Mouse (Mus musculus): ENCODE measurements around the gene Capn7.

The Capn7 gene

DNA sequence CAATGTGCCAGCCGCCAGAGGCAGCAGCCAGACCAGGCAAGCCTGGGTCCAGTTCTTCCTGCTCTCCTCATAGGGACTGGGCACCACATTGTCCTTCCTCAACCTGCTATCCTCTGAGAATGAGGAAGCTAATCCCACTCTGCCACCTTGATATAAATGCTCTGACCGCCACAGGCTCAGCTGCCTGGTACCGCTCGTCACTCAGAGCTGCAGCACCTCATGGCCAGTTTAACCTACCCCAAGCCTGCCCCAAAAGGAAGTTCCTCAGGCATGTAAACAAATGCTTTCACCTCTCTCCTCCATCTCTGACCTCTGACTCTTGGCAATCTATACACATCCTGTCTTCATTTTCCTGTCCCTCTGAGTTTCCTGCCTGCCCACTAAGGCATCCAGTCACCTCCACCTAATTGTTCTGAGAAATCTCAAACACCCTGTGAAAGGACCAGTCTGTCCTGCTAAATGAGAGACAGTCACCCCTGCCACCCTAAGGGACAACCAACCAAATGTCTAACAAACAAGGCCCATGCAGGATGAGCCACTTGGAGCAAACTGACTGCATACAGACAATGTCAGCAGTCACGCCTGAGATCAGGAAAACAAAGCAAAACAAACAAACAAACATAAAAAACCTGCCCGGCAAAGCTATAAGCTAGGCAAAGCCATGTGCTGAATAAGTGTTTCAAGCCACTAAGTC lies 71.6 kb downstream of the Capn7 start:
- peak; percentile 47 for DNase-seq (ENCODE audit: low read depth, low spot score)
- H3K36me3 ChIP-seq (ENCODE audit: control insufficient read depth, insufficient read depth, low read length, poor library complexity, severe bottlenecking) = peaks cover 30% of the 10 kb centered on the region
- H3K27me3 ChIP-seq (ENCODE audit: control insufficient read depth, insufficient read depth, low read length, poor library complexity, severe bottlenecking) = no peaks in the 10 kb centered on the region

DNA sequence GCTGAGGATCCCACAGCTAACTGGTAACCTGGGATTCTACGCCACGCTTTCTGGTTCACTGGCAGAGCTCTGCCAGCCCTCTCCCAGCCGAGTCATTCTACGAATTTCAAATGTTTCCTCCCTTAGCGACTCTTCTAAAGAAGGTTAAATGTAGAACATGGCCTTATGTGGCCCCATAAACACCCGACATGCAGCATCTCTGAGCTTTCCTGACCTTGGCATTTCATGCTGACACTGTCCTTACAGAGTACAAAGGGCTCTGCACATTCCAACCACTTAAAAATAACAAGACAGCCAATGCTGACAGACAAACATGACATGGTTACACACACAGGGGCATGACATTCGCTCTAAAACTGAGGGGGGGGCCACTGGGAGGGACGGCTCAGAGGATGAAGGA lies 72.2 kb downstream of the Capn7 start:
- no peak for DNase-seq (ENCODE audit: low read depth, low spot score)
- peaks cover 30% of the 10 kb centered on the region for H3K36me3 ChIP-seq (ENCODE audit: control insufficient read depth, insufficient read depth, low read length, poor library complexity, severe bottlenecking)

DNA sequence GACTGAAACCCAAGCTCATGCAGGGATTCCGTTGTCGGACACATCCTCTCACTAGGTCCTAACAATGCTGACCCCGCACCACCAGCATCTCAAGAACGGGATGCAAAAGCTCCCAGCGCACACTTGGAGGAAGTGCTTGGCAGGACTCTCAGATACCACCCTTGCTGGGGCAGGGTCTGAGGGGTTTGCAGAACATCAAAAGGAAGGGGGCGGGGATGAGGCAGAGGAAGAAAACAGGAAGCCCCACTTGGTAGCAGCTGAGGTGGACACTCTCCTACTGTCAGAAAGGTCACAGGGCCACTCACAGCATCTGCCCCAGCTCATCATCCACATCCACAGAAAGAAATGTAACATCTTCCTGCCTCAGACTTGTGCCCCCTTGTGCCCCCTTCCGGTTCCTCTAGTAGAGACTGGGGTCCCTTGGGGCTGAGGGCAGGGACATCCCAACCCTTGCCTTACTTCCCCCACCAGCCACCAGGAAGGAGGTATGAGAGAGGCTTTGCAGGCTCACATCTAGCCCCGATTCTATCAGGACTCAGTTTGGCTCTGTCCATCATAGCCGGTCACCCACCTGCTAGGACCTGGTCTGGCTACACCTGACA lies 73.8 kb downstream of the Capn7 start:
- peak; percentile 74 for DNase-seq (ENCODE audit: low read depth, low spot score)
- Histone ChIP-seq H3K27me3 (ENCODE audit: control insufficient read depth, insufficient read depth, low read length, poor library complexity, severe bottlenecking) (no peaks in the 10 kb centered on the region), H3K36me3 (ENCODE audit: control insufficient read depth, insufficient read depth, low read length, poor library complexity, severe bottlenecking) (peaks cover 29% of the 10 kb centered on the region)

More for the DNA sequence above, 72.2 kb downstream of the Capn7 start:
- no peaks in the 10 kb centered on the region for H3K27me3 ChIP-seq (ENCODE audit: control insufficient read depth, insufficient read depth, low read length, poor library complexity, severe bottlenecking)

DNA sequence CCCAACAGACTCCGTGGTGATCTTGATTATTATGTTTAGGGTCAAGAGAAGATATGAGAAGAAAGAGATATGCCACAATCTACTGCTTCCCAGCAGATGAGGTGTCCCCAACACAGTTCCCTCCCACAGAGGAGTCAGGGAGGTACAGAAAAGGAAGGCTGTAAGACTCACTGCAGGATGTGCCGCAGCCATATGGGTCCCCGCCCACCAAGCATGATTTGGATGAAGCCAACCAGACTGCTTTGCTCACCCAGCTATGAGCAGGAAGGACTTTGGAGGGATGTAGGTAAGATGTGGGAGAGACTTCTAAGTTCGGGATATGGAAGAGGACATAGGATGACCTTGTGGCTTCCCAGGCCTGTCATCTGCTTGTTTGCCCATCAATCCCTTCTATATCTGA lies 74.3 kb downstream of the Capn7 start:
- Histone ChIP-seq H3K27me3 (ENCODE audit: control insufficient read depth, insufficient read depth, low read length, poor library complexity, severe bottlenecking) (no peaks in the 10 kb centered on the region), H3K36me3 (ENCODE audit: control insufficient read depth, insufficient read depth, low read length, poor library complexity, severe bottlenecking) (peaks cover 29% of the 10 kb centered on the region)
- no peak for DNase-seq (ENCODE audit: low read depth, low spot score)

DNA sequence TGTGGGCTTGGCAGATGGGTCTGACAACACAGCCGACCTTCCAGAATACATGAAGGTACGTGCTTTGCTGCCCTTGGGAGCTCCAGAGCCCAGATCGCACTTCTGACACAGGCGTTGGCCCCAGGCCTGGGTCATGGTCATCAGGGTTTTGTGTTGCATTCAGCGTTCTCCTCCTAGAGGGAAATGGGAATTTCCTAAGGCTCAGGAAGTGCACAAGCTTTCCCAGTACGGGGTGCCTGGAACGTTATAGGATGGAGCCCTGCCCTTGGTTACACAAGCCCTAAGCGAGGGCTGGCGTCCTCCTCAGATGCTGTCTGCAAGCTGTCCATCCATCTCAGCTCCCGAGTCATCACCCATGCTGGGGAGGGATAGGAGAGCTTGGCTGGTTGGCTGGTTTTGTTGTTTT lies 76.2 kb downstream of the Capn7 start:
- no peak for DNase-seq (ENCODE audit: low read depth, low spot score)
- Histone ChIP-seq H3K36me3 (ENCODE audit: control insufficient read depth, insufficient read depth, low read length, poor library complexity, severe bottlenecking) (peaks cover 23% of the 10 kb centered on the region), H3K27me3 (ENCODE audit: control insufficient read depth, insufficient read depth, low read length, poor library complexity, severe bottlenecking) (no peaks in the 10 kb centered on the region)

DNA sequence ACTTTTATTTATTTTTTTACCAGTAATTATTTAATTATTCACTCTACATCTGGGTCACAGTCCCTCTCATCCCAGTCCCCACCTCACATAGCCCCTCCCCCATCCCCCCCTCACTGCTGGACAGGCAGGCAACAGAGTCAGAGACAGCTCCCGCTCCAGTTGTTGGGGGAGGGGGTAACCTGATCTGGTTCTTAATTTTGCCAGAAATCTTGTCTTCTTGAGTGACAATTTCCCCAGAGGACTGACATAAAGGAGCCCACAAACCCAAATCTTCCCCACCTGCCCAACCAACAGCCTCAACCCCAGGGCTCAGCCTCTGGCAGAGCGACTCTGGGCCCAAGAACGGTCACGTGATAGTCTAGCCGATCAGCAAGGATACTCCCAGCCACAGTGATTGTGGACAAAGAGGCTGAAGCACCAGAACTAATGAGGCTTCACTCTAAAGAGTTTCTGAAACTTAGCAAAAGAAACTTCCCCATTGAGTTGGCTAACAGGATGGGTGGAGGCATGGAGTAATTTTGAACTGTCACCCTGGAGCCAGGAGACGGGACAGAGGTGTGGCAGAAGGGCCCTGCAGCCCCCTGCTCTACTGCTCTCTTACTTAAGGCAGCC lies 77.1 kb downstream of the Capn7 start:
- DNase-seq (ENCODE audit: low read depth, low spot score) = peak; percentile 56
- Histone ChIP-seq H3K36me3 (ENCODE audit: control insufficient read depth, insufficient read depth, low read length, poor library complexity, severe bottlenecking) (peaks cover 23% of the 10 kb centered on the region), H3K27me3 (ENCODE audit: control insufficient read depth, insufficient read depth, low read length, poor library complexity, severe bottlenecking) (no peaks in the 10 kb centered on the region)

DNA sequence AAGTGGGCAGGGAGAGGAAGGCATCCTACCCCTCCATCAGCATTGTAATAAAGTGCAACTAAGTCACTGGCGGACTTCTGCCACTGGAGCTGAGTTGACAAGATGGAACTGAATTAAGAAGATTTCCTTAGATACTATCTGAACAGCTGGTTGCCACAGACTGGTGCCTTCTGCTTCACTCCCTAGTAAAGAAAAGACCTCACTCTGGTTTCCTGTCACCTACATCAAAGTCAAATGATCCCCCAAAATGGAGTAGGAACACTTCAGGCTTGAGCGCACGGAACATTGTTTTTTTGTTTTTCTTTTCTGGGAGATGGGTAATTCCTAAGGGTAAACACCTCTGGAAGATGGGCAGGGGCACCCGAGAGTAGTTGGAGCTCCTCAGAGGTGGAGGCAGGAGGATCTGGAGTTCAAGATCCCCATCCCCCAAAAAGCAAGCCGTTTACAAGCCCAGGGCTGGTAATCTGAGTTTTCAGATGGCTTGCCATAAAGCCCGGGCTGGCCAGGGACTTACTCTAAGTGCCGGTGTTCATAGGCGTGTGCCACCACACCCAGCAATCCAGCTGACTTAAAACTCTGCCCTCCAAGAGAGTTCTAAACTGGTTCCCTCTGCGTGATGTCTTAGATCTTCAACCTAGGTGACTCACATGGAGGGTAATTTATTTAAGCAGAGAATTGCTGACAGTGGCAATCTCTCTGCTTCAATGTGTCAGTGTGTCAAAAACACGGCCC lies 78.0 kb downstream of the Capn7 start:
- Histone ChIP-seq H3K27me3 (ENCODE audit: control insufficient read depth, insufficient read depth, low read length, poor library complexity, severe bottlenecking) (no peaks in the 10 kb centered on the region), H3K36me3 (ENCODE audit: control insufficient read depth, insufficient read depth, low read length, poor library complexity, severe bottlenecking) (peaks cover 20% of the 10 kb centered on the region)
- DNase-seq (ENCODE audit: low read depth, low spot score) = no peak

DNA sequence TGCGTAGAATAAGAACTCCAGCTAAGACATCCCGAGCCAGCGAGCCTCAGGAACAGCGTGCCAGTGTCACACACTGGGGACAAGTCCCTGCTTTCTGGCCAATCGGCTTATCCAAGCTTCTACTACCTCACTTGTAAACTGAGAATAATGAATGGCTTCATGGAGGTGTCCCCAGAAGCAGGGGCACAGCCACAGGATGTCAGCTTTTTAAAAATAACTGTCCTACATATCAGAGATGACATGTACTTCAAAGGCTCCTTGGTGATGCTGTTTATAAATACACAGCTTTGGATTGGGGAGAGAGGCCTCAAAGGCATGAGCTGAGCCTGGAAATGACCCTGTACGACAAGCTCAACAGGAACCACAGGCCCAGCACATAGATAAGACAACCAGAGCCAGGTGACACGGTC lies 78.5 kb downstream of the Capn7 start:
- no peaks in the 10 kb centered on the region for H3K27me3 ChIP-seq (ENCODE audit: control insufficient read depth, insufficient read depth, low read length, poor library complexity, severe bottlenecking)
- H3K36me3 ChIP-seq (ENCODE audit: control insufficient read depth, insufficient read depth, low read length, poor library complexity, severe bottlenecking) = peaks cover 20% of the 10 kb centered on the region
- no peak for DNase-seq (ENCODE audit: low read depth, low spot score)

DNA sequence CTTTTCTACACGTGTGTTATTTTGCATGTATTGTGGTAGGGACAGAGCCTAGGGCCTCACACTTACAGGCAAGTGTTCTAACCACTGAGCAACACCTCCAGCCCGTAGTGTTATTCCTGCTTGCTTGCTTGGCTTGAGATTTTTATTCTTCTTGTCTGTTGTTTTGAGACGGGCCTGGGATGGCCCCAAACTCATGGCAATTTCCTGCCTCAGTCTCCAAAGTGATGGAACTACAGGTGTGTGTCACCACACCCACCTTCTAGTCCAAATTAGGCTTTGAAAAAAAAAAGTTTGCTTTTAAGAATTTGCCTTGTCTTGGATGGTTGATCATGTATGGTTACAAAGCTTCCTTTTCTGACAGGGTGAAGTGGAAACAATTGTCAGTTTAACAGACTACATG lies 80.0 kb downstream of the Capn7 start:
- peaks cover 12% of the 10 kb centered on the region for H3K36me3 ChIP-seq (ENCODE audit: control insufficient read depth, insufficient read depth, low read length, poor library complexity, severe bottlenecking)
- DNase-seq (ENCODE audit: low read depth, low spot score) = peak; percentile 86
- no peaks in the 10 kb centered on the region for H3K27me3 ChIP-seq (ENCODE audit: control insufficient read depth, insufficient read depth, low read length, poor library complexity, severe bottlenecking)

DNA sequence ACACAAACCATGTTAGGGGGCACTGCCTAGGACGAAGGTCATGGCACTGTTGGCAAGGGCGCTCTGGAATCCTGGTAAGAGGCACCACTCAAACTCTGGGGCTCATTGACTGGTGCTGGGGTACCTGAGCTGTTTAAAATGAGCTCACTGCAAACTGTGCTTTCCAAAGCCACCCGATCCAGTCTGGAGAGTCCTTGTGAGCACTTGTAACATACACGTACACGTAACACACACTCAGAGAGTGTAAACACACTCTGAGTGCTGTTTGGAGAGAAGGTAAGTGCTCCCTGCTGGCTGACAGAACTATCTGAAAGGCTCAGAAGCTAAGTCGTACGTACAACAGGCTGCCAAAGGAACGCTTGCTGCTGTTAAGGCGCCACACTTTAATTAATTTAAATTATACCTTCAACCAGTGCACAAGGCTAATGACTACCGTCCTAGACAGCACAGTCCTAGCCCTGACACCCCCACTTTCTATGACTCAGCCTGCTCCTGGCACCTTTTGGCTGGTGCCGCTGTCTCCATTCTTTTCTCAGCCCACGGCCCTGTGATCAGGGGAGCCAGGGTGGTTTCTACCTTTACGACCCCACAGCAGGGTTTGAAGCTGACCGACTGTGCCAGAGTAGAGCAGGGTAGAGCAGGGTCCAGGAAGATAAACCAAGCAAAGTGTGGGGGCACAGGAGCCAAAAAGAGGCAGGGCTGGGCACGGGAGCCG lies 80.6 kb downstream of the Capn7 start:
- no peak for DNase-seq (ENCODE audit: low read depth, low spot score)
- H3K27me3 ChIP-seq (ENCODE audit: control insufficient read depth, insufficient read depth, low read length, poor library complexity, severe bottlenecking) = no peaks in the 10 kb centered on the region
- H3K36me3 ChIP-seq (ENCODE audit: control insufficient read depth, insufficient read depth, low read length, poor library complexity, severe bottlenecking) = peaks cover 7% of the 10 kb centered on the region

DNA sequence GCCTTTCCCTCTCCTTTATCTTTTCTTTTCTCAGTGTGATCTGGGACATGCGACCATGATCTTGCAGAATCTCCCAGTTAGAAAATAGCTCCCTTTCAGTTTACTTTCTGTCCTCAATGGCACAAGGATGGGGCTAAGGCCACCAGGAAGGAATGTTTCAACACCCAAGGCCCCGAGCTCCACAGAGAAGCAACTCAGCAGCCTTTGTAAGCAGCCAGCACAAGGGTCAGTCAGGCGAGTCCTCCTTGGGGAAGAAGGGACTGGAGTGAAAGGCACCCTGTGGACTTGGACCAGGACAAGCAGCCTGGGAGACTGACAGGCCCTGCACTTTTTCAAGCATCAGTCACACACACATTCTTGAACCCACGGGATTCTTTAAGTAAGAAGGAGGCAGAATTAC lies 82.8 kb downstream of the Capn7 start:
- no peak for DNase-seq (ENCODE audit: low read depth, low spot score)
- no peaks in the 10 kb centered on the region for H3K27me3 ChIP-seq (ENCODE audit: control insufficient read depth, insufficient read depth, low read length, poor library complexity, severe bottlenecking)
- peaks cover 16% of the 10 kb centered on the region for H3K36me3 ChIP-seq (ENCODE audit: control insufficient read depth, insufficient read depth, low read length, poor library complexity, severe bottlenecking)

DNA sequence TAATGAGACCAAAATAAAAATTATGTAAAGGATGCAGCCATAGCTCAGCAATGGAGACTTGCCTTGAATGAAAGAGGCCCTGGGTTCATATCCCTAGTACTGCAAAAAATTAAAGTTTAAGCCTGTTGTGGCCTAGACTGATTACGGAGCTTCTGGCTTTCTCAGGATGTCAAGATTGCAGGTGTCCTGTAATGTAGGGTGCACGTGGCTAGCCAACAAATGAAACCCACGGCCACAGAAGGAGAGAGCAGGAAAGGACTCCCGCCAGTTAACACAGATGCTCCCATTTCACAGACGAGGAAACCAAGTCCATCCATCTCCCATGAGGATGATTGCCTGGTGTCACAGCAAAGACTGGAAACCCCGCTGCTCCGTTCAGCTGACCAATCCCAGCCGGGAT lies 83.7 kb downstream of the Capn7 start:
- no peaks in the 10 kb centered on the region for H3K27me3 ChIP-seq (ENCODE audit: control insufficient read depth, insufficient read depth, low read length, poor library complexity, severe bottlenecking)
- no peak for DNase-seq (ENCODE audit: low read depth, low spot score)
- peaks cover 16% of the 10 kb centered on the region for H3K36me3 ChIP-seq (ENCODE audit: control insufficient read depth, insufficient read depth, low read length, poor library complexity, severe bottlenecking)

DNA sequence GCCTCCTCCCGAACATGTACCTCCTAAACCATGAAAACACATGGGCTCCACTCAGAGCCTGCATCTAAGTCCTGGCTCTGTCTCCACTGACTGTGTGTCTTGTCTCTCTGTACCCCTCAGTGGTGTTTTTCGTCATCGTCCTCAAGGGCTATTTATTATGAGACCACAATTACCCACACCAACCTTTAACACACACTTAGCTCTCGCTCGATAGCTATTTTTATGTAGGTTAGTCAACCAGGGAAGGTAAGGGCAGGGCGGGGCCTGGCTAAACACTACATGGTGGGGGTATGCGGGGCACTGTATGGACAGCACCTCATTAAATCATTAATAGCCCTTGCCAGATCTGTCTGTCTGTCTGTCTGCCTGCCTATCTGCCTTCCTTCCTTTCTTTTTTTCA lies 84.1 kb downstream of the Capn7 start:
- DNase-seq (ENCODE audit: low read depth, low spot score) = peak; percentile 47
- no peaks in the 10 kb centered on the region for H3K27me3 ChIP-seq (ENCODE audit: control insufficient read depth, insufficient read depth, low read length, poor library complexity, severe bottlenecking)
- H3K36me3 ChIP-seq (ENCODE audit: control insufficient read depth, insufficient read depth, low read length, poor library complexity, severe bottlenecking) = peaks cover 16% of the 10 kb centered on the region

DNA sequence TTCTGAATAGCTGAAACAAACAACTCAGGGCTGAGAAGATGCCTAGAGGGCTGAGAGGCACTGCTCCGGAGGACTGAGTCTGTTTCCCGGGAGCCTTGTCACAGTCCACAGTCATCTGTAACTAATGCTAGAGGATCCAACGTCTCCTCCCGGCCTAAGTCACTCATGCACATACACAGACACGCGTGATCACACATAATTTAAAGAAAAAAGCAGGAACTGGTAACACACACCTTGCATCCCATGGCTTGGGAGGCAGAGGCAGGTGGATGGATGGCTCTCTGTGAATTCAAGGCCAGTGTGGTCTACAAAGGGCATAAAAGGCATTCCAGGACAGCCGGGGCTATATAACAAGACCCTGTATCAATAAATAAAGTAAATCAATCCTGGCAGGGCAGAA lies 84.5 kb downstream of the Capn7 start:
- Histone ChIP-seq H3K27me3 (ENCODE audit: control insufficient read depth, insufficient read depth, low read length, poor library complexity, severe bottlenecking) (no peaks in the 10 kb centered on the region), H3K36me3 (ENCODE audit: control insufficient read depth, insufficient read depth, low read length, poor library complexity, severe bottlenecking) (peaks cover 16% of the 10 kb centered on the region)
- no peak for DNase-seq (ENCODE audit: low read depth, low spot score)
